Mouse (Mus musculus) left cerebral cortex, postnatal 4 days (tissue): ENCODE results near the gene Usp36. TPM values are rescaled to one million over a fixed set of nuclear protein-coding genes. Genes with fewer than 3 reads are reported as not detected.

Experiments
- DNase-seq: peaks from one replicate; pipeline ENCODE4 v3.0.0-alpha.2; 2022
- intact Hi-C: fragments of 180-260 bp; cut with DNase I; formaldehyde crosslinking; loops from one replicate; pipeline ENCODE4 v1.15.1; 2025
- total RNA-seq, 2 experiments: library from RNA; stranded (reverse); gene quantifications; 2 replicates each; pipeline ENCODE4 v1.2.3; 2021

Gene Usp36
- total RNA-seq, 2 experiments from 2014 or later = 27.3 to 30.2 TPM

GRCm38 (mm10) chr11:118225056-118225836, 64.8 kb downstream of the Usp36 start:
- DNase-seq = no peak
- intact Hi-C loops = loop anchor here (10.0 kb wide), 1 partner anchor 350 kb away; the partner anchor contains the start of gene Tha1

- DNase-seq = no peak
- intact Hi-C loops = loop anchor here (5.0 to 10.0 kb wide), 2 partner anchors 56 to 349 kb away; partner anchors contain the start of gene Tha1
Observed at GRCm38 (mm10) chr11:118223416-118224067, 66.5 kb downstream of the Usp36 start.

GRCm38 (mm10) chr11:118222917-118223316, 67.1 kb downstream of the Usp36 start:
- intact Hi-C loops = loop anchor here (5.0 to 10.0 kb wide), 2 partner anchors 56 to 348 kb away; partner anchors contain the start of gene Tha1

GRCm38 (mm10) chr11:118222351-118222885, 67.6 kb downstream of the Usp36 start:
- intact Hi-C loops = loop anchor here (5.0 to 10.0 kb wide), 2 partner anchors 55 to 348 kb away; partner anchors contain the start of gene Tha1
- DNase-seq = no peak

More at GRCm38 (mm10) chr11:118222917-118223316, 67.1 kb downstream of the Usp36 start:
- DNase-seq = no peak

- DNase-seq = peak; percentile 55
- intact Hi-C loops = loop anchor here (2.0 to 10.0 kb wide), 3 partner anchors 53 to 346 kb away; partner anchors contain the start of gene Tha1
Observed at GRCm38 (mm10) chr11:118220561-118221262, 69.3 kb downstream of the Usp36 start.

- intact Hi-C loops = loop anchor here (5.0 kb wide), 1 partner anchor 117 kb away; no protein-coding TSS in a partner anchor
Observed at GRCm38 (mm10) chr11:118219066-118219465, 71.0 kb downstream of the Usp36 start.

GRCm38 (mm10) chr11:118216468-118216867, 73.6 kb downstream of the Usp36 start:
- intact Hi-C loops = loop anchor here (5.0 kb wide), 1 partner anchor 114 kb away; no protein-coding TSS in a partner anchor
- no peak for DNase-seq

More at GRCm38 (mm10) chr11:118219066-118219465, 71.0 kb downstream of the Usp36 start:
- DNase-seq = no peak

GRCm38 (mm10) chr11:118215928-118216458, 74.1 kb downstream of the Usp36 start:
- intact Hi-C loops = loop anchor here (5.0 kb wide), 1 partner anchor 114 kb away; no protein-coding TSS in a partner anchor
- no peak for DNase-seq

- peak; percentile 12 for DNase-seq
- intact Hi-C loops = no loop called here
Observed at GRCm38 (mm10) chr11:118212636-118213112, 77.4 kb downstream of the Usp36 start.

- DNase-seq = peak; percentile 51
- intact Hi-C loops = no loop called here
Observed at GRCm38 (mm10) chr11:118211749-118212635, 78.1 kb downstream of the Usp36 start.

GRCm38 (mm10) chr11:118210962-118211361, 79.1 kb downstream of the Usp36 start:
- intact Hi-C loops = no loop called here
- DNase-seq = no peak

- DNase-seq = peak; percentile 91
- intact Hi-C loops = no loop called here
Observed at GRCm38 (mm10) chr11:118210116-118210515, 79.9 kb downstream of the Usp36 start.

Other genes with a start within 250 kb of the Usp36 start
- gene Dnah17, start 159.6 kb downstream of the Usp36 start, total RNA-seq = under 1 TPM; 0.24 to 0.52 TPM
- gene Cyth1, start 41.7 kb downstream of the Usp36 start, total RNA-seq = 10 to 100 TPM; 66.3 to 70.5 TPM
- gene Cep295nl, start 52.3 kb upstream of the Usp36 start, total RNA-seq = 1 to 10 TPM; 2.8 to 3.9 TPM
- gene Timp2, start 65.5 kb upstream of the Usp36 start, total RNA-seq = 100 to 1,000 TPM; 273 to 295 TPM
- gene Lgals3bp, start 111.8 kb upstream of the Usp36 start, total RNA-seq = 1 to 10 TPM; 5.0 to 6.2 TPM
- gene Cant1, start 128.8 kb upstream of the Usp36 start, total RNA-seq = 10 to 100 TPM; 39.7 to 42.3 TPM
- gene C1qtnf1, start 138.0 kb upstream of the Usp36 start, total RNA-seq = 1 to 10 TPM; 7.2 to 7.4 TPM
- gene Engase, start 186.6 kb upstream of the Usp36 start, total RNA-seq = 10 to 100 TPM in 1 of 2 experiments, 1 to 10 TPM in 1; 8.3 to 11.5 TPM